Mouse (Mus musculus) common myeloid progenitor, adult 5-6 weeks (primary cell): ENCODE data around the gene Wnt5a. TPM values are rescaled to one million over a fixed set of nuclear protein-coding genes. Genes with fewer than 3 reads are reported as not detected.

Experiments used
- ATAC-seq: replicated peaks from 2 replicates; pipeline ENCODE4 v1.8.0; 2016; ENCODE audit warnings: low read depth, mild to moderate bottlenecking, moderate TSS enrichment, inconsistent platforms; ENCODE audit not compliant: poor library complexity, severe bottlenecking
- total RNA-seq: library from RNA; stranded (forward); fragments of 200-1000, 187-1606 nt; gene quantifications from 2 replicates; pipeline ENCODE4 v1.2.3, GENCODE M21; 2017

Wnt5a gene
- not detected in 2 replicates for total RNA-seq

DNA sequence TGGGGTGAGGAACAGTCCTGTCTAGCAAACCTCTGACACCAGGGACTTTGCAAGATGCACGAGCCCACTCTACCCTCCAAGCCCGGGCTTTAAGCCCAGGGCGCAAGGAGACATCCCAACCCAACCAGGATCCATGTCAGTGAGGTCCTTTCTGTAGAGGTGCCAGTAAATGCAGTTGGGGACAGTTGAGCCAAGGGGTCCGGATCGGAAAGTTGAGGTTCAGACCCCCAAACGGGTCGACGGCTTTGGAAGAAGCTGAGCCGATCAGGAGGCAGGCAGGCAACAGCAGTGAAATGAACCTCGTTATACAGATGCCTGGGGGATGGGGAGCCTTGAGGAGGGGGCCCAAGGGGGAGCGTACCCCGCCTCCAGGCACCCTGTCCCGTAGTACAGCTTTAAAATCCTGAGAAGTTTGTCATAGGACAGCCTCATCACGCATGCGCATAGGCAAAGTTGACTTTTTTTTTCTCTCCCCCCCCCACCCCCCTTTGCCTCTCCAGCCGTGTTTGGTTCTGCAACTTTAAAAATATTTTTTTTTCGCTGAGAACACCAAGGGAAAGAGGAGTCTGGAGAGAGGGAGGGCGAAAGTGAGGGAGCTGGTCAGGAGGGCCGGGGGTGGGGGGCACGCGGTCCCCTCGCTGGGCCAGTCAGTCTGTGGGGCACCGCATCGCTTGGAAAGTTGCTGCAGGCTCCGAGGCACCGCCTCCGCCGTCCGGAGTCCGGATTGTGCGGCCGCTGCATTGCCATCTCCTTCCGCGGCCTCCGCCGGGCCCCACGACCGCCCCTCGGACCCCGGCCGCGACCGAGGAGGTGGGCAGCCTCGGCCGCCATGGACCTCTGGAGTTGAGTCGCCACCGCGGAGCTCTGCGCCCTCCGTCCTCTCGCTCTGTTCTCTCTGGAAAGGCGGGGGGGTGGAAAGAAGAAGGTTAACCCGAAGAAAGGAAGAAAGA lies at the start of gene Wnt5a:
Wnt5a (plus strand) TSS at position 650 of the 950 bp plus-strand sequence.
- ATAC-seq = no peak

DNA sequence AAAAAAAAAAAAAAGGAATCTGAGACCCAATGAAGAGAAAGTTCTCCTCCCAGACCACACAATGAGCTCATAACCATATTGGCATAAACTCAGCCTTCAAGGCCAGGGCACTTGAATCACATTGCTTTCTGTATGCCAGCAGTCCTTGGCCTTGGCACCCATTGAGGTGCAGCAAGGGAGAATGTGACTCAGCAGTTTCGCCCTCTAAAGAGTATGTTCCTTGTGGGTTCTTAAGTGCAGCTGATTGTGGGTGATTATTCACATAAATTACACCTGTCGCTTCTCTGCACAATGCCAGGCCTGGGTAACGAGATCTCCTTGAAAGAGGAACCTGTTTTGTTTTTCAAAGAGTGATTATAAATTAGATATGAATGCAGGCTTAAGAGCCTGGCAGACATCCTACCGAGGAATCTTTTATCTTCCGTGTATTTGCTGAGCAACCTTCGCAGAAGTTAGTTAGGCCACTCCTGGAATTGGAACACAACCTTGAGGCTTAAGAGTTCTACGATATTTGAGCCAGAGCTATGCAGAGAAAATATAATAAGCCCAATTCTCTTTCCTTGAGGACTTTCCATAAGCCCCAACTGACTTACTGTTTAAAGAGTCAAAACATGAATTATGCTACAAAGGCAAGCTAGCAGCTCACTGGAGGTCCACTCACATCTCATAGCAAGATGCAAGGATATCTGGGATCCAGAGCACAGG lies 48.0 kb upstream of the Wnt5a start:
- ATAC-seq = peak; percentile 83

DNA sequence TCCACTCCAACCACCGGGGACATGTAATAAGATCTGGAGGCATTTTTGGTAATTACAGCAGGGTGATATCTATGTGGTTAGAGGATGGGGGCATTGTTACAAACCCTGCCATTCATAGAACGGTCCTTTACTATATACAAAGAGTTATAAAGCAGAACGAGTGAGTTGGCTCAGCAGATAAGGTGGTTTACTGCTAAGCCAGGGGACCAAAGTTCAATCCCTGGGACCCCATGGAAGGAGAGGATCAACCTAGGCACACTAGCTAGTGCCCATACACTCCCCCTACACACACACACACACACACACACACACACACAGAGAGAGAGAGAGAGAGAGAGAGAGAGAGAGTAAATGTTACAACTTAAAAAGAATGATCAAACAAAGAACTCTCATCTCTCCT lies 47.1 kb upstream of the Wnt5a start:
- ATAC-seq = no peak

DNA sequence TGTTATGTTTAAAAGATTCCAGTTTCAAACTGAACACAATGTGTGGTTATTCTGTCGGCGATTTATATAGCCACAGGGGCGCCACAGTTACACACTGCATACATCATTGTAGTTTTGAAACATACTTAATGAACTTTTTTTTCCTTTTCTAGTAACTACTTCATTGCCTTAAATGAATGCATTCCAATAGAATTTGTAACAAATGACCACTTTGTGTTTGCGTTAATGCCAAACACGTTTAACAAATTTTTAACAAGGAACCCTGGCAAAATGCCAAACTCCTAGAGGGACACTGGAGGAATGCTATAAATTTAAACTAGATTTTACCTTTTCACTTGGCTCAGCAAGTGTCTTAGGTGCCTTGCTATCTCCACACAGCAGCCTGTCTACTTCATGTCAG lies 36.6 kb upstream of the Wnt5a start:
- no peak for ATAC-seq

DNA sequence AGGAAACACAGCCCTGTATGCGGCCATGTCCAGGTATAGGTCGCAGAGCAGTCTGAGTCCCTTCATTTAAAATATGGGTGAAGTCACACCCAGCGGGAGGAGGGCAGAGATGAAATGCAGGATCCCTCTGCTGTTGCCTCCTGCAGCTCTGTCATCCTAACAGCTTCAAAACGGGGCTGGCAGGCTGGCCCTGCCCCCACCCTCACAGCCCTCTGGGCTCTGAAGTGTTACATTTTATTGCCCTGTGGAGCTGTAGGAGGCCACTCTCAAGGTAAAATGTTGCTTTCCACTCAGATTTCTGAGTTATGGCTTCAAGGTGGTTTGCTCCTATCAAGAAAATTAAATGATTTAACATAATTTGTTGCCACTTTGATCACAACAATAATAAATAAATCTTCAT lies 34.9 kb upstream of the Wnt5a start:
- ATAC-seq = no peak

DNA sequence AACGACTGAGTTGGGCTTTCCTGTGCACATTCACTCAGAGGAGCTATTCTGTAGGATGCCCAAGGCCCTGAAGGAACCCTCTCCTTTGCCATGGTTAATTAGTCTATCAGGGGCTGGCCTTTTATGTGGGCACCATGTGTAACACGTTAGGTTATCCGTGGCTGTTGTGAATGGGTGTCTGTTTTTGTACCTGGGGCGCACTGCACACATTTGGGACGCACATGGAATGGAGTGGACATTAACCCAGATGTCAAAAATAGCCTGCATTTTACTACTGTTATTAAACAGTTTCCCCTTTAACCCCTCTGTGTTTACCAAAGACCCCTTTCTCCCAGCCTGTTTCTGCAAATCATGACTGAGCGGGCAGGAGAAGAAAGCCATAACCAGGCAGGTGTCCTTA lies 34.3 kb upstream of the Wnt5a start:
- ATAC-seq = no peak

DNA sequence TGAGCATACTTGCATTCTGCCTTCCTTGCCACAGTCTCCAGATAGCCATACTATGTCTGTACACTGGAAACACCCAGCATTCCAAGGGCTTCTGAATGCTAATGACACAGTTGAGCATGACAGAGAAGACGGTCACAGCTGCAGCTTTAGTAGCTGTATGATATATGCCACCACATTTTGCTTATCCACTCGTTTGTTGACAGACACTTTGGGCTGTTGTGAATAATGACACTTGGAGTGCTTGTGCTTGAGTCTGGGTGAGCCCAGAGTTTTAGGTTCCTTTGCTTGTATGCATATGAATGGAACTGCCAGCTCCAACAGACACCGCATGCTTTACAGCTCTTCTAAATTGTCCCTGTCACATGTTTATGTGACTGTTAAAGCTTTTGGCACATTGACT lies 29.5 kb upstream of the Wnt5a start:
- ATAC-seq = no peak

DNA sequence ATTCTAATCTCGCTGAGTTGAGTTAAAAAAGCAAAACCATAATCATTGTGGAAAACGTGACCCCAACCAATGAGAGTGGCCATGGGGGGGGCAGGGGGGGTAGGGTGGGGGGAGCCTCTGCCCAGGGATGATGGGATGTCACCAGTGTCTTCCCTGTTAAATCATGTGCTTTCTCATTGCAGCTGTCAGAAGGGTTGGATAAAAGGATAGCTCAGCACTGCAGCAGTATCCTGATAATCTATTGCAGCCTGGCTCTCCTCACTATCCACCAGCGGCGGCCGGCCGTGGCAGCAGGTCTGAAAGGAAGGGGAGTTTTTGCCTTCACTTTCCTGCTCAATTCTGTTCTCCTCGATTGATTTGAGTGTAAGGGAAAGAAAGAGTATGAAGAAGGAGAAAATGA lies 29.1 kb upstream of the Wnt5a start:
- ATAC-seq = no peak

DNA sequence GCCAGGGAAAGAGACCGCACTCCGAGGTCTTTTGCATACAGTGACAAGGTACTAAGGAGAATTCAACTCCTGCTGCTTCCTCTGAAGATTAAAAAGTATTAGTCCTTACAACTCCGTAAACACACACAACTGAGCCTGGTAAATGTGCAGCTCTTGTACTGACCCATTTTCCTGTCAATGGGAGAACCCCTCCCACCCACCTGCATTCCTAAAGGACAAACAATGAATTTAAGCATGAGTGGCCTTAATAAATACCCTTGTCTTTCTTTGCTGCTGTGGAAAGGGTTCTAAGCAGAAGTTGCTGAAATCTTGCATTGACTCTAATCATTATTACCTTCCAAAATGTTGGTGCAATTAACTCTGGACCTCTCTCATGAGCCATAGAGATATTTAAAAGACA lies 27.8 kb upstream of the Wnt5a start:
- no peak for ATAC-seq

DNA sequence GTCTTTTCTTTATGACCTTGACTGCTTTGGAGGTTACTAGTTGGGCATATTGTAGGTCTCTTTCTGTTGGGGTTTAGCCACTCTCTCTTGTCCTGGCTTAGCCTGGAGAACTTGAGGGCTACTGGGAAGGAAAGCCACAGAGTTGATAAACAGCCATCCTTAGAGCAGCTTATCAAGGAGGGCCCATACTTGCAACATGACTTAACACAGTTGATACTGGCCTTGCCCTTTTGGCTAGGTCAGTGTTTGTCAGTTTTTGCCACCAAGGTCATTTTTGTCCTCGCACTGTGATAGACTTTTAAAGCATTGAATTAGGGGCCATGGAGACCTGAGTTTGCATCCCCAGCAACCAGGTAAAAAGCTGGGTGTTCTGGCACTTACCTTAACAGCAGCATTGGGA lies 23.7 kb upstream of the Wnt5a start:
- no peak for ATAC-seq

DNA sequence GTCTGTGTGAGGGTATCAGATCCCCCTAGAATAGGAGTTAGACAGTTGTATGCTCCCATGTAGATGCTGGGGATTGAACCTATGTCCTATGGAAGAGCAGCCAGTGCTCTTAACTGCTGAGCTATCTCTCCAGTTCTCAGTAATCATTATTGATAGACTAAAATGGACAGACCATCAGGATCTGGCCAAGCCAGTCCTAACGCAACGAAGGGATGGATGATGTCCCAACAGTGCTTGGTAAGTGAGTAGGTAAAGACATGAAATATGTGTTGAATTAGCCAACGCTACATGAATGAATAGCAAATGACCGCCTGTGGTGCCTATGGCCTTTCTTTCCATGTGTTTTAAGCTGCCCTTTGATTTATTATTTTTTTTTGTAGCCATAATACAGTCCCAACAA lies 10.7 kb upstream of the Wnt5a start:
- no peak for ATAC-seq

DNA sequence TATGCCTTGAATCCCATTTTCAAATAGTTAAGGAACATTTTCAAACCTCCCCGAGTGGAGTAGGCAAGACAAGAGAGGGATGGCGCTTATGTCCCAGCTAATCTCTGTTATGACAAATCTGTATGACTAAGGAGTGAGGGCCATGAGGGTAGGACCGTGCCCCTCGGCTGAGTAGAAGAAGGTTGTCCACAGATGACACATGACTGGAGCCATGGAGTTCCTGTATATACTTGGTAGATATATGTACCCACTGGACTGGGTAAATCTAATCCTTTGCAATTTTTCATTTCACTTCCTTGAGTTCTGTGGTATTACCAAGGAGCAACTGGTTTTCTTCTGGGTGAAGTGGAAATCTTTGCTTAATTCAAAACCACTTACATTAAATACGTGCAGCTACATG lies 10.3 kb upstream of the Wnt5a start:
- no peak for ATAC-seq

DNA sequence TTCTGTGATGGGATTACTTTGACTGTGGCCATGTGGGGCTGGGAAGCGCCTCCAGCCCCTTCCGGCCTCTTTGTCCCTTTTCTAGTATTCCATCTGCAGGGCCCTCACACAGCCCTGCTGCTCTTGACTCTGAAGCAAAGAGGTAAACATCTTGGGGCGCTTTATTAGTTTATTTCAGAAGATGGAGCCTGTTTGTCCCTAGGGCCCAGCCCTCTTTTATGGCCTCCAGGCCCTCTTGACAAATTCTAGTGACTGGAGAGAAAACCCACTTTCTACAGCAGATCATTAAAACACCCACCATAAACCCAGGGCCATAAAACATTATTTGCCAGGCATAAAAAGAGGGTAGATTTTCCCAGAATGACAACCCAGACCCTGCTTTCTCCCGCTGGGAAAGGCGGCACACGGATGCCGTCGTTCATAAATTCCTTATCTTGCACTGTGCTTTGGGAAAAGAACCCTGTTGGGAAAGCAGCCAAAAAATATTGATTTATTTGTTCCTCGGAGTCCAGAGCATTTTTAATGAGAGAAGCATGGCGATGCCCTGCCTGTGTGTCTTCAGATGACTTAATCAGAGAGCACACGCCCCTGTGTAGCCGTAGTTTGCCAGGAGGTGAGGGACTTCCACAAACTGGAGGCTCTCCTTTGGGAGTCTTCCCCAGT lies 3.2 kb upstream of the Wnt5a start:
- no peak for ATAC-seq

DNA sequence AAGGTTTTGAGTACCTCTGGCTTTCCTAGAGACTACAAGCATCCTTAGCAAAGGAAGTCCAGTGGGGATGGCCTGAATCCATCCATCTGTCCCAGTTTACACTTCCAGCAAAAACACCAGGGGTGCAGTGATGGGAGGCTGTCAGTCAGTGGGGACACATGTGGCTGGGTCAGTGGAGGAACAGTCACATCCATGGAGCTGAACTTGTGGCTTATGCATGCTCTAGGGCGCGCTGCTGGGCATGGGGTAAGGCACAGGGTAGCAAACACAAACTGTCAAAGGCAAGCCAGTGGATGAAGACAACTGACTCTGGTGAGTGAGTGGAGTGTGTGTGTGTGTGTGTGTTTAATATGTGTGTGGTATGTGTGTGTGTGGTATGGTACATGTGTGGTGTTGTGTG lies 1.3 kb upstream of the Wnt5a start:
- ATAC-seq = no peak

DNA sequence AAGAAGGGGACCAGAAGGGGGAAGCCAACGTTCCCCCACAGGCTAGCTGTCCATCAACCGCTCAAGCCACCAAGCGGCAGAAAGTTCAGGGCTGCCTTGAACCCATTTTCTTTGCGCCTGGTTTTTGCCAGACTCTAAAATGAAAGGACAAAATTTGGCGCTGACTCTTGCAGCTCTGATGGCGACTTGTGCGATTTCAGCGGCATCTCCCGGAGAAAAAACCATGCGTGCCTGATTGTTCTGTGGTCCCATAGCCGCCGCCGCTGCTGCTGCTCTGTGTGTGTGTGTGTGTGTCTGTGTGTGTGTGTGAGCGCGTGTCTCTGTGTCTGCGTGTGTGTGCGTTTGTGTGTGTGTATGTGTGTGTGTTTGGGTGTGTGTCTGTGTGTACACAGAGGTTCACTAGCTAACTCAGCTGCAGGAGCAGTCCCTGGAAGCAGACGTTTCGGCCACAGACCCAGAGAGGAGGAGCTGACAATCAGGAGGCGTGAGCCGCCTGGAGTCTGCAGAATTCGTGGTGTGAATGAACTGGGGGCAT lies 568 bp downstream of the Wnt5a start:
- no peak for ATAC-seq

DNA sequence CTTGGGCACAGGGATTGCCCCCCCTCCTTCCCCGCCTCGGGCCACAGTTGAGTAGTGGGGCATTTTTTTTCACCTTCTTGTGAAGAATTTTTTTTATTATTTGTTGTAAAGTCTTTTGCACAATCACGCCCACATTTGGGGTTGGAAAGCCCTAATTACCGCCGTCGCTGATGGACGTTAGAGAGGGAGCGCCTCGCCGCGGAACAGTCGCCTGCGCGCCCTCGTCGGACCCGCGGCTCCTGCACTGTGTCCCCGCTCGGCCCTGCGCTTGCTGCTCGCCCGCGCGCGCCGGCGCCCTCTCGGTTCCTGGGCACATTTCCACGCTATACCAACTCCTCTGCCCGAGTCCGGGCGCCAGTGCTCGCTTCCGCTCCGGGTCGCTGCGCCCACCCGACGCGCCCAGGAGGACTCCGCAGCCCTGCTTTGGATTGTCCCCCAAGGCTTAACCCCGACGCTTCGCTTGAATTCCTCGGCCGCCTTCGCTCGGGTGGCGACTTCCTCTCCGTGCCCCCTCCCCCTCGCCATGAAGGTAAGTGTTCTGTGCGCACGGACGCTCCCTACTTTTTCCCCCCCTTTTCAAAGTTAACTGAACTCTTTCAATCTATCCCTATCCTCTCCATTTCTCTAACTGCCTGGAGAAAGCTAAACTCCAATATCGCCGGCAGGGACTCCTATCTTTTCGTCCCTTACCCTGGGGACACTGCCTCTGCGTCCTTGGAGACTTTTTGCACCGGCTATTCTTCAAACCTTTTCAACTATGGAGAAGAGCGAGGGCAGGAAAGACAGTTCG lies 1.2 kb downstream of the Wnt5a start:
- no peak; the same call in 1 of the 2 replicates for ATAC-seq

DNA sequence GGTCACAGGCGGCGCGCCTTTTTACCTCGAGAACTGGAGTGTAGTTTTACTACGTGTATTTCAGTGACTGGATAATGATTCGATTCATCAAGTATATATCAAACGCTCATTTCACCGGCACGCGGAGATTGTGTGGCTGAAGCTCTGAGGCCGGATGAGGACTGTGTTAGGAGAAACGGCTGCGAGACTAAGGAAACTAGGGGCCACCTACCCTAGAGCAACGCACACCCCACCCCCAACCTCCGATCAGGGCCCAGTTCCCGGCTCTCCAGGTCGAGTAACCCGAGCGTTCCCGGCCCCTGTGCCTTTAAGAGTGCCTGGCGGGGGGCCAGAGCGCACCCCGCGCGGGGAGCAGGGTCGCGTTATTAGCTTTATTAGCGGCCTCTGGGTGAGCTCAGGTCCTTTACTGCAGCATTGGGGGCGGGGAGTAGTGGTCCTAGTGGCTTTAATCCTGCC lies 1.9 kb downstream of the Wnt5a start:
- no peak for ATAC-seq

DNA sequence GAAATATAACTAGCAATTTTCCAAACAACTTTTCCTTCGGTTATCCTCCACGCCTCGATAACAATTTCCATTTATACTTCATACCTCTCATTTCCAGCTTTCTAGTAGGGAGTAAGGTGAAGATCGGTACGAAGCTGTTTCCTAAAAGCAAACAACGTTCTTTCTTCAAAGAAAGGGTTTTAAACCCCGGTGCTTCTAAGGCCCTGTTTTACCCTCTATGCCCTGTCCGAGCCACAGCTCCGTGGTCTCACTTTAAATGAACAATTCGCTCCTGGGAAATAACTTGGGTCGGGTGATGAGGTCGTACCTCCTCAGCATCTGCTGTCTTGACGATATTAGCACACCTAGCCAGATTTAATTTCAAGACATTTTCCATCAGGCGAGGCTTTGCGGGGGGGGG lies 2.5 kb downstream of the Wnt5a start:
- ATAC-seq = no peak

DNA sequence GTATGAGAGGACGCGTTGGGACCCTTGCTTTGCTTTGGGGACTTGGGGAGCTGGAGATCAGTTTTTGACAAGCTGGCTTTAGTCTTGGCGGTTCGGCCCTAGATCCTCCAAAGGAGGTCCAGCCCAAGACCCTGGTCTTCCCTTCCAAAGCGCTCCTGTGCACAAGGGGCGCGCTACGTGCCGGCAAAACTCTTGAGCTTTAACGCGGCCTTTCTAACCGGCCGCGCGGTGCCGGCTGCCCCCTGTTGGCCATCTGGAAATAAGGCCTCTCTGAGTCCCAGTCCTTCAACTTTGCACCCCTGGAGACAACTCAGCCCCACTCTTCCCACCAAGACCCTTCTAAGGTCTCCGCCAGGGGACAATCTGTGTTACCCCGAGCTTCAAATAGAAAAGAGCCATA lies 2.9 kb downstream of the Wnt5a start:
- peak; percentile 60 for ATAC-seq
